Mouse (Mus musculus): ENCODE data around the gene Eogt. TPM values are rescaled to one million over a fixed set of nuclear protein-coding genes. Genes with fewer than 3 reads are reported as not detected.

Gene Eogt
- polyA plus RNA-seq, 1 experiment from 2014 or later = 7.9 TPM

DNA sequence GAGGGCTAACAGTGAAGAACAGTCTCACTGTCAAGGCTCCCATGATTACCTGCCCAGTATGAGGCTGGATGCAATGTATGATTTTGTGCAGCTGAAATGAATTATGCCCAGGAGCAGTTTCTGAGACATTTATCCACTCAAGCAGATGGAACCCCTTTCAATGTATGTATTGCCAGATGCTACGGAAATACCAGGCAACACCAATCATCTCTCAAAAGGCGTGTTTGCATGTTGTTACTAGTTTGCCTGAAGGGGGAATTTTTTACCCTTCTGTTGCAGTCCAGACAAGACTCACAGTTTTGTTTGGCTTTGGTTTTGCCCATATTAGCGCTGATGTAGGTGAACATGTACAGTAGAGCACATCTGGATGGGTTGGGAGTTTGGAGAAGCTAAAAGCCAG lies 30.7 kb downstream of the Eogt start:
- no peaks in the 10 kb centered on the region for H3K4me1 ChIP-seq (ENCODE audit: control insufficient read depth, insufficient read depth, low read length)
- no peak overlapping the region for H3K4me3 ChIP-seq (ENCODE audit: low read depth, low read length)
- no peaks in the 10 kb centered on the region for H3K27me3 ChIP-seq (replicated peaks; ENCODE audit: control insufficient read depth, insufficient read depth, low read length)
- ATAC-seq (ENCODE audit: low read depth) = peak; percentile 37
- 0 out of 2 replicates have a peak overlapping the region, but pooled peaks have one; percentile 15 for H3K27ac ChIP-seq (replicated peaks; ENCODE audit: low read depth, low read length)
- H3K36me3 ChIP-seq (ENCODE audit: control insufficient read depth, insufficient read depth, low read length) = 0 out of 2 replicates have a peak, but pooled peaks cover 5% of the 10 kb centered on the region
- H3K9me3 ChIP-seq (ENCODE audit: control insufficient read depth, low read length) = no peaks in the 10 kb centered on the region
- H3K9ac ChIP-seq (ENCODE audit: low read depth, low read length) = no peak overlapping the region
- DNase-seq (ENCODE audit: low spot score) = peak; percentile 74
- 37% methylated on average over 3 of the region's 3 CpGs for WGBS
- H3K4me2 ChIP-seq (ENCODE audit: low read depth, low read length) = no peak overlapping the region

GRCm38 (mm10) chr6:97116896-97117295 lies 32.1 kb downstream of the Eogt start:
- ATAC-seq (ENCODE audit: low read depth) = no peak
- 0 out of 2 replicates have a peak, but pooled peaks cover 17% of the 10 kb centered on the region for H3K36me3 ChIP-seq (ENCODE audit: control insufficient read depth, insufficient read depth, low read length)
- no peak overlapping the region for H3K4me3 ChIP-seq (ENCODE audit: low read depth, low read length)
- H3K27ac ChIP-seq (replicated peaks; ENCODE audit: low read depth, low read length) = no peak overlapping the region
- no peaks in the 10 kb centered on the region for H3K9me3 ChIP-seq (ENCODE audit: control insufficient read depth, low read length)
- no peaks in the 10 kb centered on the region for H3K4me1 ChIP-seq (ENCODE audit: control insufficient read depth, insufficient read depth, low read length)
- H3K27me3 ChIP-seq (replicated peaks; ENCODE audit: control insufficient read depth, insufficient read depth, low read length) = no peaks in the 10 kb centered on the region
- H3K4me2 ChIP-seq (ENCODE audit: low read depth, low read length) = no peak overlapping the region
- H3K9ac ChIP-seq (ENCODE audit: low read depth, low read length) = no peak overlapping the region
- 82% methylated on average over 5 of the region's 5 CpGs for WGBS
- no peak for DNase-seq (ENCODE audit: low spot score)

- ATAC-seq (ENCODE audit: low read depth) (no peak), DNase-seq (ENCODE audit: low spot score) (no peak)
- no peak overlapping the region for H3K27ac ChIP-seq (replicated peaks; ENCODE audit: low read depth, low read length)
- no peak overlapping the region for H3K4me3 ChIP-seq (ENCODE audit: low read depth, low read length)
- H3K9me3 ChIP-seq (ENCODE audit: control insufficient read depth, low read length) = no peaks in the 10 kb centered on the region
- H3K4me2 ChIP-seq (ENCODE audit: low read depth, low read length) = no peak overlapping the region
- H3K36me3 ChIP-seq (ENCODE audit: control insufficient read depth, insufficient read depth, low read length) = 0 out of 2 replicates have a peak, but pooled peaks cover 18% of the 10 kb centered on the region
- no peaks in the 10 kb centered on the region for H3K27me3 ChIP-seq (replicated peaks; ENCODE audit: control insufficient read depth, insufficient read depth, low read length)
- 52% methylated on average over 3 of the region's 3 CpGs for WGBS
- no peaks in the 10 kb centered on the region for H3K4me1 ChIP-seq (ENCODE audit: control insufficient read depth, insufficient read depth, low read length)
- no peak overlapping the region for H3K9ac ChIP-seq (ENCODE audit: low read depth, low read length)
These were observed 34.2 kb downstream of the Eogt start for GRCm38 (mm10) chr6:97114821-97115220.

- Histone ChIP-seq H3K27me3 (replicated peaks; ENCODE audit: control insufficient read depth, insufficient read depth, low read length) (no peaks in the 10 kb centered on the region), H3K9ac (ENCODE audit: low read depth, low read length) (no peak overlapping the region), H3K36me3 (ENCODE audit: control insufficient read depth, insufficient read depth, low read length) (0 out of 2 replicates have a peak, but pooled peaks cover 18% of the 10 kb centered on the region), H3K4me2 (ENCODE audit: low read depth, low read length) (no peak overlapping the region), H3K4me1 (ENCODE audit: control insufficient read depth, insufficient read depth, low read length) (no peaks in the 10 kb centered on the region), H3K9me3 (ENCODE audit: control insufficient read depth, low read length) (no peaks in the 10 kb centered on the region), H3K27ac (replicated peaks; ENCODE audit: low read depth, low read length) (no peak overlapping the region), H3K4me3 (ENCODE audit: low read depth, low read length) (no peak overlapping the region)
- WGBS = 71% methylated on average over 8 of the region's 8 CpGs
- peak; percentile 22 for DNase-seq (ENCODE audit: low spot score)
- no peak for ATAC-seq (ENCODE audit: low read depth)
These were observed 36.8 kb downstream of the Eogt start for GRCm38 (mm10) chr6:97112177-97112576.

DNA sequence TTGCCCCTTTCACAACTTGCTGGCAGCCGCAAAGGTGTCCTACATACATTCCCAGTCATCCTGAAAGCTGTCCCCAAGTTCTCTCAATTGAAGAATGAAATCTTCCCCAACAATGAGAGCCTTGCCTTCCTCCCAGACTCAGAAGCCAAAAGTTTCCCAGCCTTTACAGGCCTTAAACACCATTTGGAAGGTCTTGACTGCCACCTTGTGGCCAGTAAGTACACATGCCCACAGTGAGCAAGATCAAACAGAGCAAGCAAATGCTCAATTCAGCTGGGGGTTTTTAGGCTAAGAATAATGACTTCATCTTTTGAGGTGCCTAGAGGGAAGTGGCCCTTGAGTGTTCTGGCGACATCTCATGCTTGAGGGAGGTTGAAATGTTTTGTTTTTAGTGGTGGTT lies 42.2 kb downstream of the Eogt start:
- Histone ChIP-seq H3K27ac (replicated peaks; ENCODE audit: low read depth, low read length) (no peak overlapping the region), H3K27me3 (replicated peaks; ENCODE audit: control insufficient read depth, insufficient read depth, low read length) (no peaks in the 10 kb centered on the region; the same call in 1 of the 2 replicates), H3K4me3 (ENCODE audit: low read depth, low read length) (no peak overlapping the region), H3K9me3 (ENCODE audit: control insufficient read depth, low read length) (no peaks in the 10 kb centered on the region), H3K4me1 (ENCODE audit: control insufficient read depth, insufficient read depth, low read length) (no peaks in the 10 kb centered on the region), H3K9ac (ENCODE audit: low read depth, low read length) (no peak overlapping the region), H3K36me3 (ENCODE audit: control insufficient read depth, insufficient read depth, low read length) (no peaks in the 10 kb centered on the region), H3K4me2 (ENCODE audit: low read depth, low read length) (no peak overlapping the region)
- DNase-seq (ENCODE audit: low spot score) = peak; percentile 94
- WGBS = 11% methylated on average over 2 of the region's 2 CpGs
- ATAC-seq (ENCODE audit: low read depth) = peak; percentile 75

- Histone ChIP-seq H3K36me3 (ENCODE audit: control insufficient read depth, insufficient read depth, low read length) (no peaks in the 10 kb centered on the region), H3K9me3 (ENCODE audit: control insufficient read depth, low read length) (no peaks in the 10 kb centered on the region), H3K4me2 (ENCODE audit: low read depth, low read length) (no peak overlapping the region), H3K4me3 (ENCODE audit: low read depth, low read length) (no peak overlapping the region), H3K27me3 (replicated peaks; ENCODE audit: control insufficient read depth, insufficient read depth, low read length) (no peaks in the 10 kb centered on the region; the same call in 1 of the 2 replicates), H3K27ac (replicated peaks; ENCODE audit: low read depth, low read length) (no peak overlapping the region), H3K9ac (ENCODE audit: low read depth, low read length) (no peak overlapping the region), H3K4me1 (ENCODE audit: control insufficient read depth, insufficient read depth, low read length) (no peaks in the 10 kb centered on the region; the same call in 1 of the 2 replicates)
- 82% methylated on average over 8 of the region's 8 CpGs for WGBS
- DNase-seq (ENCODE audit: low spot score) (no peak), ATAC-seq (ENCODE audit: low read depth) (no peak)
These were observed 42.9 kb downstream of the Eogt start for GRCm38 (mm10) chr6:97106106-97106505.

GRCm38 (mm10) chr6:97104264-97104852 lies 44.6 kb downstream of the Eogt start:
- ATAC-seq (ENCODE audit: low read depth) (no peak; the same call in 1 of the 2 replicates), DNase-seq (ENCODE audit: low spot score) (no peak)
- Histone ChIP-seq H3K36me3 (ENCODE audit: control insufficient read depth, insufficient read depth, low read length) (no peaks in the 10 kb centered on the region), H3K4me1 (ENCODE audit: control insufficient read depth, insufficient read depth, low read length) (no peaks in the 10 kb centered on the region; the same call in 1 of the 2 replicates), H3K9me3 (ENCODE audit: control insufficient read depth, low read length) (no peaks in the 10 kb centered on the region), H3K27me3 (replicated peaks; ENCODE audit: control insufficient read depth, insufficient read depth, low read length) (no peaks in the 10 kb centered on the region; the same call in 1 of the 2 replicates), H3K9ac (ENCODE audit: low read depth, low read length) (no peak overlapping the region), H3K27ac (replicated peaks; ENCODE audit: low read depth, low read length) (no peak overlapping the region), H3K4me2 (ENCODE audit: low read depth, low read length) (no peak overlapping the region), H3K4me3 (ENCODE audit: low read depth, low read length) (no peak overlapping the region)
- WGBS = 79% methylated on average over 7 of the region's 7 CpGs

DNA sequence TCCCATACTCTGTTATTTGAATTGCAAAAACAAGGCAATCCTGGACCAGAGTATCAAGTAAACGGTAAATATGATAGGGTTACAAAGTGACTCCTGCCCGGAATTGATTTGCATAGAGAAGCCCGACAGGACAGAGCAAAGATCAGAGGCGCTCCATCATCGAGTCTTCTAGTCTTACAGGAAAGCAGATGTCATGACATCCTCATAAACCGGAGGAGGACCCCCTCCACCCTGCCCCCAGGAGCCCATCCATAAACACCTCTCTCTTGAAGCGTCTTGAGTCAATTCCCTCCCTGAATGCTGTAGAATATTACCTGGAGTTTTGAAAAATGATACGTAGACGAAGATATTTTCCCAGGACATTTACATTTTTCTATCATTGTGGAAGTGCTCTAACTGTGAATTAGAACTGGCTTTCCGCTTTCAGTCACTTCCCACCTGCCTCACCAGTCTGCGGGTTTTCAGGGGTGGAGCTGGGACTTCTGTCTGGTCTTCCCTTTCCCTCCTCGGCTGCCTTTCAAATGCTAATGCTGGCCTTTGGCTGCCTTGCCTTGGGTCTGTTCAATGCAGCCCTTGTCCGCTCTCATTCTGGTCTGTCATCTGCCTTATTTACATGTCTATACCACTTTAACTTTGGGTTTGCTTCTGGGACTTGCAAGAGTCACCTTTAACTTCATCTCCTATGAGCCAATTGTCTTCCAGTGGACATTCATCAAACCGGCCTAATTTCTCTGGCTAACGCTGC lies 46.9 kb downstream of the Eogt start:
- Histone ChIP-seq H3K36me3 (ENCODE audit: control insufficient read depth, insufficient read depth, low read length) (no peaks in the 10 kb centered on the region), H3K9me3 (ENCODE audit: control insufficient read depth, low read length) (no peaks in the 10 kb centered on the region), H3K4me2 (ENCODE audit: low read depth, low read length) (peak overlapping the region; percentile 38; the same call in 1 of the 2 replicates), H3K9ac (ENCODE audit: low read depth, low read length) (no peak overlapping the region), H3K27me3 (replicated peaks; ENCODE audit: control insufficient read depth, insufficient read depth, low read length) (no peaks in the 10 kb centered on the region; the same call in 1 of the 2 replicates), H3K4me3 (ENCODE audit: low read depth, low read length) (no peak overlapping the region), H3K27ac (replicated peaks; ENCODE audit: low read depth, low read length) (no peak overlapping the region), H3K4me1 (ENCODE audit: control insufficient read depth, insufficient read depth, low read length) (no peaks in the 10 kb centered on the region; the same call in 1 of the 2 replicates)
- WGBS = 7% methylated on average over 15 of the region's 15 CpGs
- DNase-seq (ENCODE audit: low spot score) (no peak), ATAC-seq (ENCODE audit: low read depth) (no peak)

Measured in embryonic facial prominence, embryonic 14.5 days (tissue).